In genomic region chr1:181365376-181365775, GRCm38 (mm10) we compare ENCODE assay signal across 25 mouse cellular contexts. TPM values are rescaled to one million over a fixed set of nuclear protein-coding genes. Genes with fewer than 3 reads are reported as not detected.
A peak's percentile ranks its signal among the peaks of the same experiment; 100 is the strongest.
DNase-seq lines count a peak whose midpoint lies in the region; ATAC-seq lines count a peak whose summit lies in the region.
"Had no signal": no experiment of that assay in that cellular context is flagged by ENCODE, and none has a peak within 500 bp of the region (broad histone marks: within the 10 kb centered on the region; RNA-seq: fewer than 3 reads in every experiment).

No protein-coding gene starts in this region.

- no peaks in the 10 kb centered on the region for H3K36me3 ChIP-seq in forebrain, embryonic 15.5 days
- no peaks in the 10 kb centered on the region for H3K36me3 ChIP-seq in forebrain, embryonic 11.5 days (ENCODE audit: control insufficient read depth, insufficient read depth, low read length)
- no peaks in the 10 kb centered on the region for H3K36me3 ChIP-seq in hindbrain, embryonic 16.5 days (ENCODE audit: control insufficient read depth, insufficient read depth, low read length)
- no peaks in the 10 kb centered on the region for H3K36me3 ChIP-seq in hindbrain, embryonic 11.5 days (ENCODE audit: control insufficient read depth, insufficient read depth, low read length)
- H3K36me3 ChIP-seq in liver, embryonic 11.5 days (ENCODE audit: control insufficient read depth, insufficient read depth, low read length): no peaks in the 10 kb centered on the region
- H3K36me3 ChIP-seq: heart, embryonic 12.5 days; limb, embryonic 13.5 days; liver, embryonic 13.5 days; midbrain, embryonic 12.5 days had no signal

- WGBS in forebrain, embryonic 15.5 days: 51% methylated on average over 3 of the region's 3 CpGs
- 86% methylated on average over 3 of the region's 3 CpGs for WGBS in forebrain, embryonic 11.5 days
- 55% methylated on average over 3 of the region's 3 CpGs for WGBS in hindbrain, embryonic 16.5 days
- WGBS in hindbrain, embryonic 11.5 days: 91% methylated on average over 3 of the region's 3 CpGs
- WGBS in liver, embryonic 11.5 days: 72% methylated on average over 3 of the region's 3 CpGs

- peaks cover 36% of the 10 kb centered on the region for H3K4me1 ChIP-seq in forebrain, embryonic 15.5 days
- H3K4me1 ChIP-seq in forebrain, embryonic 11.5 days (replicated peaks; ENCODE audit: control insufficient read depth, insufficient read depth, low read length): peaks cover 4% of the 10 kb centered on the region; the same call in 1 of the 2 replicates
- peaks cover 2% of the 10 kb centered on the region; the same call in 1 of the 2 replicates for H3K4me1 ChIP-seq in hindbrain, embryonic 16.5 days (ENCODE audit: control insufficient read depth, insufficient read depth, low read depth, low read length)
- no peaks in the 10 kb centered on the region for H3K4me1 ChIP-seq in hindbrain, embryonic 11.5 days (replicated peaks; ENCODE audit: control insufficient read depth, insufficient read depth, low read length)
- peaks cover 3% of the 10 kb centered on the region; the same call in 1 of the 2 replicates for H3K4me1 ChIP-seq in liver, embryonic 11.5 days (replicated peaks; ENCODE audit: control insufficient read depth, insufficient read depth, low read length)
- H3K4me1 ChIP-seq: heart, embryonic 12.5 days had no signal

- H3K4me3 ChIP-seq in forebrain, embryonic 15.5 days: no peak overlapping the region
- H3K4me3 ChIP-seq in forebrain, embryonic 11.5 days (ENCODE audit: low read depth, low read length): no peak overlapping the region
- no peak overlapping the region for H3K4me3 ChIP-seq in hindbrain, embryonic 16.5 days (ENCODE audit: low read length)
- H3K4me3 ChIP-seq in hindbrain, embryonic 11.5 days (ENCODE audit: low read depth, low read length): no peak overlapping the region
- no peak overlapping the region for H3K4me3 ChIP-seq in liver, embryonic 11.5 days (ENCODE audit: low read depth, low read length)
- H3K4me3 ChIP-seq: heart, adult 2 months; heart, embryonic 12.5 days; limb, embryonic 13.5 days; liver, embryonic 13.5 days; megakaryocyte, embryonic 14.5 days; midbrain, embryonic 12.5 days had no signal

- H3K27ac ChIP-seq in forebrain, embryonic 15.5 days (replicated peaks): peak overlapping the region; percentile 40; the same call in 1 of the 2 replicates
- no peak overlapping the region for H3K27ac ChIP-seq in forebrain, embryonic 11.5 days (ENCODE audit: low read depth, low read length)
- no peak overlapping the region for H3K27ac ChIP-seq in hindbrain, embryonic 16.5 days (ENCODE audit: low read depth, low read length)
- no peak overlapping the region for H3K27ac ChIP-seq in hindbrain, embryonic 11.5 days (ENCODE audit: low read depth, low read length)
- no peak overlapping the region for H3K27ac ChIP-seq in liver, embryonic 11.5 days (ENCODE audit: low read depth, low read length)
- H3K27ac ChIP-seq: heart, adult 2 months; limb, embryonic 13.5 days; liver, embryonic 13.5 days; midbrain, embryonic 12.5 days had no signal

- H3K4me2 ChIP-seq in forebrain, embryonic 15.5 days (replicated peaks): no peak overlapping the region
- H3K4me2 ChIP-seq in forebrain, embryonic 11.5 days (ENCODE audit: low read depth, low read length, severe bottlenecking): no peak overlapping the region
- no peak overlapping the region for H3K4me2 ChIP-seq in hindbrain, embryonic 16.5 days (ENCODE audit: low read length)
- no peak overlapping the region for H3K4me2 ChIP-seq in hindbrain, embryonic 11.5 days (replicated peaks; ENCODE audit: low read depth, low read length)
- H3K4me2 ChIP-seq in liver, embryonic 11.5 days: no peak overlapping the region
- H3K4me2 ChIP-seq: heart, embryonic 12.5 days; limb, embryonic 13.5 days; liver, embryonic 13.5 days; midbrain, embryonic 12.5 days had no signal

- H3K9ac ChIP-seq in forebrain, embryonic 15.5 days (replicated peaks): no peak overlapping the region
- H3K9ac ChIP-seq in forebrain, embryonic 11.5 days (ENCODE audit: low read length): no peak overlapping the region
- no peak overlapping the region for H3K9ac ChIP-seq in hindbrain, embryonic 16.5 days (ENCODE audit: low read depth, low read length)
- H3K9ac ChIP-seq in hindbrain, embryonic 11.5 days (ENCODE audit: low read depth, low read length): no peak overlapping the region
- no peak overlapping the region for H3K9ac ChIP-seq in liver, embryonic 11.5 days (ENCODE audit: low read depth, low read length)
- H3K9ac ChIP-seq: heart, embryonic 12.5 days; limb, embryonic 13.5 days; liver, embryonic 13.5 days; midbrain, embryonic 12.5 days had no signal

- ATAC-seq in forebrain, embryonic 15.5 days (replicated peaks): 0 out of 2 replicates have a peak, but pooled peaks have one; percentile 11
- ATAC-seq in forebrain, embryonic 11.5 days (replicated peaks; ENCODE audit: low FRiP score): no peak
- ATAC-seq in hindbrain, embryonic 16.5 days: peak; percentile 81
- no peak for ATAC-seq in hindbrain, embryonic 11.5 days (ENCODE audit: low FRiP score)
- ATAC-seq in liver, embryonic 11.5 days (replicated peaks; ENCODE audit: low FRiP score): no peak
- ATAC-seq: inflammation-experienced regulatory T-cells, adult 6 months; lung, postnatal 0 days had no signal

- peak; percentile 28 for DNase-seq in cerebellum, adult 9-10 months
- no peak for DNase-seq in cerebellum, adult 11-12 months
- no peak for DNase-seq in forebrain, embryonic 11.5 days (ENCODE audit: low spot score)
- no peak for DNase-seq in hindbrain, embryonic 11.5 days (ENCODE audit: low spot score)
- peak; percentile 32 for DNase-seq in Muller cell, postnatal 12 days (ENCODE audit: inconsistent ontology term)
- no peak for DNase-seq in liver, embryonic 11.5 days (ENCODE audit: low spot score)
- DNase-seq: adrenal gland, postnatal 14 days; heart, adult 2 months; kidney, adult 11 months; kidney, postnatal 14 days; layer of hippocampus, adult 9-11 months; liver, embryonic 13.5 days; lung, adult 18-20 months; lung, postnatal 4 days; thymus, postnatal 4 days had no signal

- no peaks in the 10 kb centered on the region for H3K27me3 ChIP-seq in forebrain, embryonic 15.5 days
- no peaks in the 10 kb centered on the region for H3K27me3 ChIP-seq in forebrain, embryonic 11.5 days (ENCODE audit: control insufficient read depth, insufficient read depth, low read length)
- no peaks in the 10 kb centered on the region for H3K27me3 ChIP-seq in hindbrain, embryonic 16.5 days (replicated peaks; ENCODE audit: control insufficient read depth, insufficient read depth, low read length)
- no peaks in the 10 kb centered on the region for H3K27me3 ChIP-seq in hindbrain, embryonic 11.5 days (ENCODE audit: control insufficient read depth, insufficient read depth, low read length)
- H3K27me3 ChIP-seq in liver, embryonic 11.5 days (replicated peaks; ENCODE audit: control insufficient read depth, insufficient read depth, low read length): peaks cover 2% of the 10 kb centered on the region; the same call in 1 of the 2 replicates
- H3K27me3 ChIP-seq: heart, embryonic 12.5 days; limb, embryonic 13.5 days; midbrain, embryonic 12.5 days had no signal

- H3K9me3 ChIP-seq in forebrain, embryonic 15.5 days: no peaks in the 10 kb centered on the region
- H3K9me3 ChIP-seq in forebrain, embryonic 11.5 days (ENCODE audit: control insufficient read depth, low read length): no peaks in the 10 kb centered on the region
- no peaks in the 10 kb centered on the region; the same call in 1 of the 2 replicates for H3K9me3 ChIP-seq in hindbrain, embryonic 16.5 days (ENCODE audit: control insufficient read depth, low read length)
- no peaks in the 10 kb centered on the region for H3K9me3 ChIP-seq in hindbrain, embryonic 11.5 days (ENCODE audit: control insufficient read depth, low read length)
- no peaks in the 10 kb centered on the region for H3K9me3 ChIP-seq in liver, embryonic 11.5 days (ENCODE audit: control insufficient read depth, low read length)
- H3K9me3 ChIP-seq: heart, embryonic 12.5 days; limb, embryonic 13.5 days; liver, embryonic 13.5 days; midbrain, embryonic 12.5 days had no signal

RNA-seq across cellular contexts. Expression of gene Cnih3, which starts 12.9 kb away (rescaled TPM):
- polyA plus RNA-seq in forebrain, embryonic 15.5 days (2015; fragmentation: Nextera tagmentation; extraction: Ambion mirVana): 39.4 and 42.7 TPM in 2 replicates
- polyA plus RNA-seq in forebrain, embryonic 11.5 days (2014; fragmentation: Nextera tagmentation; extraction: Ambion mirVana): 1.9 and 3.5 TPM in 2 replicates
- 14.1 and 14.4 TPM in 2 replicates for polyA plus RNA-seq in hindbrain, embryonic 16.5 days (2015; fragmentation: Nextera tagmentation; extraction: Ambion mirVana)
- 1.1 and 1.9 TPM in 2 replicates for polyA plus RNA-seq in hindbrain, embryonic 11.5 days (2014; fragmentation: Nextera tagmentation; extraction: Ambion mirVana)
- 0.12 TPM in 1 of 2 replicates, not detected in the other for polyA plus RNA-seq in liver, embryonic 11.5 days (2014; fragmentation: Nextera tagmentation; extraction: Ambion mirVana)
- polyA plus RNA-seq: heart, postnatal 0 days; inflammation-experienced regulatory T-cells, adult 6 months; kidney, embryonic 14.5 days; liver, embryonic 13.5 days had no signal

Comparison
In these comparisons a context has a peak if more than half of its experiments do, and no peak if none do; other contexts are left out.
1. DNase-seq: peak in cerebellum, adult 9-10 months (single experiment) and Muller cell, postnatal 12 days (single experiment); none in cerebellum, adult 11-12 months (single experiment), forebrain, embryonic 11.5 days (single experiment), hindbrain, embryonic 11.5 days (single experiment) and liver, embryonic 11.5 days (single experiment).
2. ATAC-seq: peak in forebrain, embryonic 15.5 days (single experiment) and hindbrain, embryonic 16.5 days (single experiment); none in forebrain, embryonic 11.5 days (single experiment), hindbrain, embryonic 11.5 days (single experiment) and liver, embryonic 11.5 days (single experiment).